Mouse (Mus musculus): ENCODE results near the gene Mtrex. TPM values are rescaled to one million over a fixed set of nuclear protein-coding genes. Genes with fewer than 3 reads are reported as not detected.
A peak's percentile ranks its signal among the peaks of the same experiment; 100 is the strongest.

Mtrex gene
- polyA plus RNA-seq, 1 experiment from 2014 or later, result 55.7 TPM

GRCm38 (mm10) chr13:112938130-112938529, 10.9 kb upstream of the Mtrex start:
- 92% methylated on average over 8 of the region's 8 CpGs for WGBS (ENCODE audit: insufficient replicate concordance)
- no peak overlapping the region for H3K27ac ChIP-seq (ENCODE audit: low read depth, low read length)
- no peak overlapping the region for H3K4me2 ChIP-seq
- H3K36me3 ChIP-seq (ENCODE audit: control insufficient read depth, insufficient read depth, low read length), result peaks cover 13% of the 10 kb centered on the region; the same call in 1 of the 2 replicates
- no peak overlapping the region for H3K9ac ChIP-seq (ENCODE audit: low read depth, low read length)
- no peaks in the 10 kb centered on the region for H3K9me3 ChIP-seq (replicated peaks; ENCODE audit: control insufficient read depth, low read length)
- no peak for ATAC-seq (replicated peaks; ENCODE audit: insufficient number of reproducible peaks, low FRiP score, low TSS enrichment)
- H3K4me1 ChIP-seq (ENCODE audit: control insufficient read depth, insufficient read depth, low read length), result no peaks in the 10 kb centered on the region
- H3K4me3 ChIP-seq (ENCODE audit: low read depth, low read length), result no peak overlapping the region
- H3K27me3 ChIP-seq (ENCODE audit: control insufficient read depth, insufficient read depth, low read length), result no peaks in the 10 kb centered on the region

GRCm38 (mm10) chr13:112928038-112928668, 955 bp upstream of the Mtrex start:
- peak overlapping the region; percentile 87 for H3K27ac ChIP-seq (ENCODE audit: low read depth, low read length)
- H3K4me3 ChIP-seq (ENCODE audit: low read depth, low read length), result peak overlapping the region; percentile 82
- H3K36me3 ChIP-seq (ENCODE audit: control insufficient read depth, insufficient read depth, low read length), result peaks cover 4% of the 10 kb centered on the region; the same call in 1 of the 2 replicates
- no peaks in the 10 kb centered on the region for H3K9me3 ChIP-seq (replicated peaks; ENCODE audit: control insufficient read depth, low read length)
- ATAC-seq (replicated peaks; ENCODE audit: insufficient number of reproducible peaks, low FRiP score, low TSS enrichment), result 0 out of 2 replicates have a peak, but pooled peaks have one; percentile 1
- H3K4me2 ChIP-seq, result peak overlapping the region; percentile 72
- 4% methylated on average over 8 of the region's 8 CpGs for WGBS (ENCODE audit: insufficient replicate concordance)
- H3K9ac ChIP-seq (ENCODE audit: low read depth, low read length), result peak overlapping the region; percentile 92
- peaks cover 16% of the 10 kb centered on the region for H3K4me1 ChIP-seq (ENCODE audit: control insufficient read depth, insufficient read depth, low read length)
- no peaks in the 10 kb centered on the region for H3K27me3 ChIP-seq (ENCODE audit: control insufficient read depth, insufficient read depth, low read length)

- H3K4me3 ChIP-seq (ENCODE audit: low read depth, low read length), result peak overlapping the region; percentile 82
- peaks cover 2% of the 10 kb centered on the region; the same call in 1 of the 2 replicates for H3K36me3 ChIP-seq (ENCODE audit: control insufficient read depth, insufficient read depth, low read length)
- H3K4me2 ChIP-seq, result peak overlapping the region; percentile 72
- WGBS (ENCODE audit: insufficient replicate concordance), result 0% methylated on average over 19 of the region's 19 CpGs
- H3K9me3 ChIP-seq (replicated peaks; ENCODE audit: control insufficient read depth, low read length), result no peaks in the 10 kb centered on the region
- peak overlapping the region; percentile 92 for H3K9ac ChIP-seq (ENCODE audit: low read depth, low read length)
- peak overlapping the region; percentile 87 for H3K27ac ChIP-seq (ENCODE audit: low read depth, low read length)
- no peak for ATAC-seq (replicated peaks; ENCODE audit: insufficient number of reproducible peaks, low FRiP score, low TSS enrichment)
- H3K4me1 ChIP-seq (ENCODE audit: control insufficient read depth, insufficient read depth, low read length), result peaks cover 16% of the 10 kb centered on the region
- no peaks in the 10 kb centered on the region for H3K27me3 ChIP-seq (ENCODE audit: control insufficient read depth, insufficient read depth, low read length)
These were observed 402 bp downstream of the Mtrex start for GRCm38 (mm10) chr13:112926796-112927195.

- WGBS (ENCODE audit: insufficient replicate concordance), result 71% methylated on average over 4 of the region's 4 CpGs
- ATAC-seq (replicated peaks; ENCODE audit: insufficient number of reproducible peaks, low FRiP score, low TSS enrichment), result no peak
- H3K4me1 ChIP-seq (ENCODE audit: control insufficient read depth, insufficient read depth, low read length), result peaks cover 16% of the 10 kb centered on the region
These were observed 1.2 kb downstream of the Mtrex start for GRCm38 (mm10) chr13:112925976-112926375.

GRCm38 (mm10) chr13:112925266-112925665, 1.9 kb downstream of the Mtrex start:
- Histone ChIP-seq H3K36me3 (ENCODE audit: control insufficient read depth, insufficient read depth, low read length) (peaks cover 2% of the 10 kb centered on the region; the same call in 1 of the 2 replicates), H3K4me2 (no peak overlapping the region), H3K9me3 (replicated peaks; ENCODE audit: control insufficient read depth, low read length) (no peaks in the 10 kb centered on the region), H3K27me3 (ENCODE audit: control insufficient read depth, insufficient read depth, low read length) (no peaks in the 10 kb centered on the region), H3K4me1 (ENCODE audit: control insufficient read depth, insufficient read depth, low read length) (peaks cover 16% of the 10 kb centered on the region), H3K27ac (ENCODE audit: low read depth, low read length) (no peak overlapping the region), H3K9ac (ENCODE audit: low read depth, low read length) (no peak overlapping the region), H3K4me3 (ENCODE audit: low read depth, low read length) (no peak overlapping the region)
- no peak for ATAC-seq (replicated peaks; ENCODE audit: insufficient number of reproducible peaks, low FRiP score, low TSS enrichment)
- WGBS (ENCODE audit: insufficient replicate concordance), result 80% methylated on average over 6 of the region's 6 CpGs

More at GRCm38 (mm10) chr13:112925976-112926375, 1.2 kb downstream of the Mtrex start:
- peak overlapping the region; percentile 92 for H3K9ac ChIP-seq (ENCODE audit: low read depth, low read length)
- H3K27ac ChIP-seq (ENCODE audit: low read depth, low read length), result no peak overlapping the region
- peaks cover 2% of the 10 kb centered on the region; the same call in 1 of the 2 replicates for H3K36me3 ChIP-seq (ENCODE audit: control insufficient read depth, insufficient read depth, low read length)
- no peaks in the 10 kb centered on the region for H3K27me3 ChIP-seq (ENCODE audit: control insufficient read depth, insufficient read depth, low read length)
- peak overlapping the region; percentile 72 for H3K4me2 ChIP-seq
- peak overlapping the region; percentile 82 for H3K4me3 ChIP-seq (ENCODE audit: low read depth, low read length)
- H3K9me3 ChIP-seq (replicated peaks; ENCODE audit: control insufficient read depth, low read length), result no peaks in the 10 kb centered on the region

GRCm38 (mm10) chr13:112920906-112921305, 6.3 kb downstream of the Mtrex start:
- Histone ChIP-seq H3K27ac (ENCODE audit: low read depth, low read length) (no peak overlapping the region), H3K4me2 (no peak overlapping the region), H3K4me3 (ENCODE audit: low read depth, low read length) (no peak overlapping the region), H3K4me1 (ENCODE audit: control insufficient read depth, insufficient read depth, low read length) (peaks cover 5% of the 10 kb centered on the region), H3K9ac (ENCODE audit: low read depth, low read length) (no peak overlapping the region), H3K9me3 (replicated peaks; ENCODE audit: control insufficient read depth, low read length) (no peaks in the 10 kb centered on the region), H3K36me3 (ENCODE audit: control insufficient read depth, insufficient read depth, low read length) (peaks cover 7% of the 10 kb centered on the region; the same call in 1 of the 2 replicates), H3K27me3 (ENCODE audit: control insufficient read depth, insufficient read depth, low read length) (no peaks in the 10 kb centered on the region)
- ATAC-seq (replicated peaks; ENCODE audit: insufficient number of reproducible peaks, low FRiP score, low TSS enrichment), result no peak
- WGBS (ENCODE audit: insufficient replicate concordance), result 87% methylated on average over 3 of the region's 3 CpGs

GRCm38 (mm10) chr13:112919141-112919865, 7.9 kb downstream of the Mtrex start:
- WGBS (ENCODE audit: insufficient replicate concordance), result 88% methylated on average over 4 of the region's 4 CpGs
- H3K4me2 ChIP-seq, result no peak overlapping the region
- no peaks in the 10 kb centered on the region for H3K27me3 ChIP-seq (ENCODE audit: control insufficient read depth, insufficient read depth, low read length)
- no peaks in the 10 kb centered on the region for H3K4me1 ChIP-seq (ENCODE audit: control insufficient read depth, insufficient read depth, low read length)
- H3K9me3 ChIP-seq (replicated peaks; ENCODE audit: control insufficient read depth, low read length), result no peaks in the 10 kb centered on the region
- no peak for ATAC-seq (replicated peaks; ENCODE audit: insufficient number of reproducible peaks, low FRiP score, low TSS enrichment)
- no peak overlapping the region for H3K4me3 ChIP-seq (ENCODE audit: low read depth, low read length)
- no peak overlapping the region for H3K27ac ChIP-seq (ENCODE audit: low read depth, low read length)
- peaks cover 7% of the 10 kb centered on the region; the same call in 1 of the 2 replicates for H3K36me3 ChIP-seq (ENCODE audit: control insufficient read depth, insufficient read depth, low read length)
- H3K9ac ChIP-seq (ENCODE audit: low read depth, low read length), result no peak overlapping the region

- Histone ChIP-seq H3K4me2 (no peak overlapping the region), H3K27ac (ENCODE audit: low read depth, low read length) (no peak overlapping the region), H3K4me3 (ENCODE audit: low read depth, low read length) (no peak overlapping the region), H3K4me1 (ENCODE audit: control insufficient read depth, insufficient read depth, low read length) (no peaks in the 10 kb centered on the region), H3K27me3 (ENCODE audit: control insufficient read depth, insufficient read depth, low read length) (no peaks in the 10 kb centered on the region), H3K36me3 (ENCODE audit: control insufficient read depth, insufficient read depth, low read length) (peaks cover 5% of the 10 kb centered on the region; the same call in 1 of the 2 replicates), H3K9ac (ENCODE audit: low read depth, low read length) (no peak overlapping the region), H3K9me3 (replicated peaks; ENCODE audit: control insufficient read depth, low read length) (no peaks in the 10 kb centered on the region)
- WGBS (ENCODE audit: insufficient replicate concordance), result 81% methylated on average over 4 of the region's 4 CpGs
- no peak for ATAC-seq (replicated peaks; ENCODE audit: insufficient number of reproducible peaks, low FRiP score, low TSS enrichment)
These were observed 16.8 kb downstream of the Mtrex start for GRCm38 (mm10) chr13:112910434-112910833.

Data from heart, embryonic 11.5 days (tissue).